Mouse (Mus musculus): Measurements from ENCODE around the gene Shcbp1l.

DNA sequence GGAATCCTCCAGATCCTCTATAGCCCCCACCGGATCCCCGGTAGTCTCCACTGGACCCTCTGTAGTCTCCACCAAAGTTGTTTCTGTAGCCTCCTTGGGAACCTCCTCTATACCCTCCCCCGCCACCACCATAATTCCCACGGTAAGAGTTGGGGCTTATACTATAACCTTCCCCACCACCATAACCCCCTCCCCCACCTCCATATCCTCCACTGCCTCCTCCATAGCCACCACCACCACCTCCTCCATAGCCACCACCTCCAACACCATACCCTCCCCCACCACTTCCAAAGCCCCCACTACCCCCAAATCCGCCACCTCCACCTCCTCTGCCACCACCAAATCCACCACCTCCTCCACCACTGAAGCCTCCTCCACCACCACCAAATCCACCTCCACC lies 31.2 kb downstream of the Shcbp1l start:
- TF ChIP-seq POLR2A (IDR thresholded peaks at IDR 0.05; ENCODE audit: low read depth, low read length), result no peak
- no peak for TF ChIP-seq CTCF (IDR thresholded peaks at IDR 0.05; ENCODE audit: extremely low read depth, insufficient read depth, insufficient read length, insufficient replicate concordance)

Data from spleen, adult 2 months (tissue).